Mouse (Mus musculus) cerebral cortex, adult 2 months (tissue): ENCODE data around the gene S100a11.

Experiments used
- WGBS: fragments of 180-500 bp; shearing (Covaris S2); methylation state at CpG from one replicate; pipeline ENCODE4 v1.1.7; 2018; 5-methylcytosine and 5-hydroxymethylcytosine counted together

S100a11 gene

DNA sequence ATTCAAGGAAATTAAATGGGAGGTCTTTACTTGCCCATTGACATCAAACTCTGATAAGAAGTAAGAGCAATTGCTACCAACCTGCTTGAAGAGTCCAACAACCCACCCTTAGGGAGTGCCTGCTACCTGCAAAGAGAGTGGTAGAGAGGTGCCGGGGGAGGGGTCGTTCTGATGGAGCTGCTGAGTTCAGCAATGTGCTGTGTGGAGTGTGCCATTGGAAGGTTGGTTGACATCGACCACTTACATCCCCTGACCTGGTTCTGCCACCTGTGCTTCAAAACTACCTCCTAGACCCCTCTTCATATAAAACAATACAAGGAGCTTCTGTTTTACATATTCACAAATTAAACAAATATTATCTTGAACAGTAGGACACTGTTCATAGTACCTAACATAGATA is 7.0 kb downstream of the S100a11 start:
- 90% methylated on average over 3 of the region's 3 CpGs for WGBS

DNA sequence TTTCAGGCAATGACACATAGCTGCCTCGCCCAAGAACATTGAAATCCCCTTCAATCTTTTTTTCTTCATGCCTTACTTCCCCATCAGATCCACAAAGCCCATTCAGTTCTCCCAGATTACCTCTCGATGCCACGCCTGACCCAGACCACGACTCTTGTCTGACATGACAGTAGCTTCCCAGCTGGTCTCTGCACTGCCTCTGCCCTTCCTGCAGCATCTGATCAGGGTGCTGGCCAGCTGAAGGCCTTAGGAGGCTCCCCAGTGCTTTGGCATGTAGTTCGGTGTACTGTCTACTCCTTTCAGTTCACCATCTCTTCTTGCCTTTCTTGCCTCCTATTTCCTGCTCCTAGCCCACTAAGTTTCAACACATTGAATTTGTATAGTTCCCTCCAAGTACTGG is 8.5 kb downstream of the S100a11 start:
- 87% methylated on average over 5 of the region's 5 CpGs for WGBS

DNA sequence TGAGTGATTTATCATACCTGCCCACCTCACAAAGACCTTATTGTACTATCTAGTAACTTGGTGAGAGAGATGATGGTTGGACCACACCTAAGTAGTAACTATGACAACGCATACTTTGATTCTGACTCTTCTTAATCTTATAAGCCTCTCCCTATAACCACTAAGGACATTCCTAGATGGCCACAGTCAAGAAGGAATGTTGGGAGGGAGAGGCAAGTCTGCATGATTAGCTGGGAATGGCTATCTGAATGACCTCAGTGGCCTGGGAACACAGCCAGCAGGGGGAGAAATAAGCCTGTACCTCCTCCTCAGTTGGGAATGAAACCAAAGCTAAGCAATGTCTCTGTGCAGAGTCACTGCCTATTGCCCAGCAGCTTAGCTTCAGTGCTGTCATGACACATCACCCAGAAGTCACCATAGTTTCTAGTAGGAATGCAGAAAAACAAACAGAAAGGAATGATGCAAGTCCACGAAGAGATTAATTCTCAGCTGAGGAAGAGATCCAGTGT is 16.8 kb downstream of the S100a11 start:
- WGBS: 66% methylated on average over 2 of the region's 2 CpGs

DNA sequence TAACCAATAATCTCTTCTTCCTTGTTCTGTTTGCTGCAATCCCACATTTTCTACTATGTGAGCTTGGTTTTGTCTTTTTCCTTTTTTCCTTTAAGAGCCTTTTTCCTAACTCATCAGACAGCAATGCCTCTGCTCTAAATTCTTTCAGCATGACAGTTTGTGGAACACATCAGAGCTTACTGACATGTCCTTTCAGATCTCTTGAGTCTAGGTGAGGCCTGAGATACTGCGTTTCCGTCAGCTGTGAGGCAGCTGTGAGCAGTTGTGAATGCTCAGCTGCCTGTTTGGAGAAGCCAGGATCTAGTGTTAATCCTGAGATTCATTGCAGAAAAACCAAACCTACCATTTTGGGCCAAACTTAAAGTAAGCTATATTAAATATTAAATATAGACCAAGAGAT is 18.2 kb downstream of the S100a11 start:
- WGBS: 98% methylated on average over 2 of the region's 2 CpGs

DNA sequence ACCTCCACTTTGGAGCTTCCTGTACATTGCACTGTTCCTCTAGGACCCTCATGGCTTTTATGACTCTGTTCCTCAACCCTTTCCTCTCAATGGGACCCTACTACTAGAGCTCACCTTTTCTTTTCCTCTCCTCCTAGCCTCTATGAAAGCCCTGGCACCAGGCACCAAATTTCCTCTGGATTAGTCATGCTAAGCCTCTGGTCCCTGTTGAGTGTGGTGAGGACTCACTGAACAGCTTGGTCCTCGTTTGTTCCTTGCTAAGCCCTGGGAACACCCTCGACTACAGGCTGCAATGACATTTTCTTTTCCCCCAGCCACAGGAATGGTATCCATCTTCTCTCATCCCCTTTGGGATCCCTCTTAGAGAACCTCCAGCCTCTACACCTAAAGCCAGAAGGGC is 21.2 kb downstream of the S100a11 start:
- WGBS: 71% methylated on average over 2 of the region's 2 CpGs

DNA sequence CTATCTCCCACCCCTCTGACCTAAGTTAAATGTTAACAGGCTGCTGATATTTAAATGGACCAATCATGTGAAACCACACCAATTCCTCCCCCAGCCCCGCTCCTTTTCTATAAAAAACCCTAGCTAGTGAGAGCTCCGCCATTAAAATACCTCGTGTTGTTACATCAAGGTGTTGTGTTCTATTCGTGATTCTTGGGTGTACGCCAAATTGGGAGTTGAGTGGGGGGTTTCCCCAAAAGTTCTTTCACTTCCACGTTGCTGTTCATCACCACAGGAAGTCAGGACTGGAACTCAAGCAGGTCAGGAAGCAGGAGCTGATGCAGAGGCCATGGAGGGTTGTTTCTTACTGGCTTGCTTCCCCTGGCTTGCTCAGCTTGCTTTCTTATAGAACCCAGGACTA is 23.9 kb downstream of the S100a11 start:
- 74% methylated on average over 6 of the region's 6 CpGs for WGBS

DNA sequence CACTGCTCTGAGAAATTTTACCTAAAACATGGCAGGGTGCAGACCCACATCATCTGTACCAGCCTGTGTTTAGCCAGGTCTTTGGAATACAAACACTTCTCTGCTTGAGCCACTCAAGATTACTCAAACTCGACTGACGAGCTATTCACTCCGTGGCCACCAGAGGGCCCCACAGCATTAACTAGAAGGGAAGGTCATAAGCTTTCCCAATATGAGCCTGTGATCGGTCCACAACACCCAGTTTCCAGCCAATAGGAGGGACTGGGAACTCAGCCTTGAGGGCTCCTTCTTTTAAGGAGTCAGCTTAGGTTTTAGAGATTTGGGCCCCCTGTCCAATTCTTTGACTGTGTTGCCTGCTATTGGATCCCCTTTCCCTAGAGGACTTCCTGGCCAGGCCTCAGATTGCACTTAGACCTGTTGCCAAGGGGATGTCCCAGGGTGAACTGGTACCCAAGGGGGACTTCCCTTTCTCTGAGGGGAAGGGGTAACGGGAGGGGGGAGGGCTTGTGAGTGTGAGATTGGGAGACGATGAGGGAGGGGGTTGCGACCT is 26.9 kb downstream of the S100a11 start:
- WGBS: 30% methylated on average over 7 of the region's 7 CpGs

DNA sequence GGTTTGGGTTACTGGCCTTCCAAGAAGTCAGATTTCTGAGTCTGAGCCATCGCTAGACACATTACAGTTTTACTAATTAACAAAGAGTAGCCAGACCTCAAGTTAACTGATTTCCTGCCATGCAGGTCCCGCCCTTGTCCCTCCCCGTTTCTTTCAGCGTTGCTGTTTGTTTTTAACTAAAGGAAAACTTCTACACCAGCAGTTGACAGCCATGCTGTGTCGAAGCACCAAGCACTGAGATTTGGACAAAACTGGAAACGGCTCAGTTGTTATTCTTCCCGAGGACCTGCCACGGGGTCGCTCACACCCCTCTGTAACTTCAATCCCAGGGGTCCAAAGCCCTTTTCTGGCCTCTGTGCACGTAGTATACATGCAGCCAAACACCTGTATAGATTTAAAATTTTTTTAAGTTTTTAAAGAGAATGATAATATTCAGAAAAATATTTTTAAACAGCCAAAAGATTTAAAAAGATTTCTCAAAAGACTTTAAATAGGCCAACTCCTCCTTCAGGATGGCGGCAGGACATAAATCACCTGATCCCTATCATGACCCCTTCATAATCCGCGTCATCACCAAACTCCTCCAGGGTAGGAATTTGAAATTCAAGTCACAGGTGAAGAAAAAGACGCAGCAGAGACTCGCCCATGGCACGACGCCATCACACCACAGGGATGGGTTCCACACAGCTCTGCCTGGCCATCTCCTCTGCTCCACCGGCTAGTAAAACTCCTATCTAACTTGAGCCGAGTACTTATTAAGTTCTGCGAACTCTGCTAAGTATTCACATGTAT is 27.7 kb downstream of the S100a11 start:
- WGBS: 72% methylated on average over 20 of the region's 20 CpGs

DNA sequence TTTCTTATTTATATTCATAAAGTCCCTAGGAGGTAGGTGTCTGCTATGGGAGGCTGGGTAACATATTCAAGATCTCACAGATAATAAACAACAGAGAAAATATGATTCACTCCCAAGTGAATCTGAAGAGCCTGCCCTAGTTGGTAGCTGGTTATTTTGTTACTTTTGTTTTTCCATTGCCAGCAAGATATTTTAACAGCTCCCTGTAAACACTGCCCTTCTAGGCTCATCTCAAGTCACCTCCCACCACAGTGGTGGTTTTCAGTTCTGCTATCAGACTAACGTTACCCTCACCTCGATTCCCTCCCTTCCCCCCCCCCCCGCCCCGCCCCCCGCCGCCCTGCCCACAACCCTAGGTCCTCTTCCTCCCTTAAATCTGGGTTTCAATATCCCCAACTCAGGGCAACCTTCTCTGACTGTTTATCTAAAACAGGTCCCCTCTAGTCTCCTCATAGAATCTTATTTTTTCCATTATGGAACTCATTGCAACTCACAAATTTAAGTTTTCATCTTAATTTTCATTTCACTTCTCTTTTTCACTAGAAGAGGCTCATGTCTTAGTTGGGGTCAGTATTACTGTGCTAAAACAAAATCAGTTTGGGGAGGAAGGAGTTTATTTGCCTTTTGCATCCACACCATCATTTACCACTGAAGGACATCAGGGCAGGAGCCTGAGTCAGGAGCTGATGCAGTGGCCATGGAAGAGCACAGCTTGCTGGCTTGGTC is 28.4 kb downstream of the S100a11 start:
- WGBS: 72% methylated on average over 5 of the region's 6 CpGs

DNA sequence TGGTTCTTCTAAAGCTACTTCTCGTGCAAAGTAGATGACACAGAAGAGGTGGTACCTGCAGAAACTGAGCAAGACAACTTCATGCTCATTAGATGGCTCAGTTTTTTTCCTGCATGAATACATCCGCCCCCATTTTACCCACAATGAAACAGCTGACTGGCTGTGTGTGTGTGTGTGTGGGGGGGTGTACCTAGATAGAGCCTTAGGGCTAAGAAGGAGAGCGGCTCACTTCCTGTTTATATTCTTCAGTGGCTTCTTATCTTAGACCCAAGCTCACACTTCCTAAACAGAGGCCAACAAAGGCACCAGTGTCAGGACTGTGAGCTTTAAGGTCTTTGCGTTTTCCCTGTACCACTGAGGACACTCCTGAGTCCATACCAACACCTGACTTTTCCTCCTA is 29.7 kb downstream of the S100a11 start:
- 63% methylated on average over 4 of the region's 4 CpGs for WGBS

DNA sequence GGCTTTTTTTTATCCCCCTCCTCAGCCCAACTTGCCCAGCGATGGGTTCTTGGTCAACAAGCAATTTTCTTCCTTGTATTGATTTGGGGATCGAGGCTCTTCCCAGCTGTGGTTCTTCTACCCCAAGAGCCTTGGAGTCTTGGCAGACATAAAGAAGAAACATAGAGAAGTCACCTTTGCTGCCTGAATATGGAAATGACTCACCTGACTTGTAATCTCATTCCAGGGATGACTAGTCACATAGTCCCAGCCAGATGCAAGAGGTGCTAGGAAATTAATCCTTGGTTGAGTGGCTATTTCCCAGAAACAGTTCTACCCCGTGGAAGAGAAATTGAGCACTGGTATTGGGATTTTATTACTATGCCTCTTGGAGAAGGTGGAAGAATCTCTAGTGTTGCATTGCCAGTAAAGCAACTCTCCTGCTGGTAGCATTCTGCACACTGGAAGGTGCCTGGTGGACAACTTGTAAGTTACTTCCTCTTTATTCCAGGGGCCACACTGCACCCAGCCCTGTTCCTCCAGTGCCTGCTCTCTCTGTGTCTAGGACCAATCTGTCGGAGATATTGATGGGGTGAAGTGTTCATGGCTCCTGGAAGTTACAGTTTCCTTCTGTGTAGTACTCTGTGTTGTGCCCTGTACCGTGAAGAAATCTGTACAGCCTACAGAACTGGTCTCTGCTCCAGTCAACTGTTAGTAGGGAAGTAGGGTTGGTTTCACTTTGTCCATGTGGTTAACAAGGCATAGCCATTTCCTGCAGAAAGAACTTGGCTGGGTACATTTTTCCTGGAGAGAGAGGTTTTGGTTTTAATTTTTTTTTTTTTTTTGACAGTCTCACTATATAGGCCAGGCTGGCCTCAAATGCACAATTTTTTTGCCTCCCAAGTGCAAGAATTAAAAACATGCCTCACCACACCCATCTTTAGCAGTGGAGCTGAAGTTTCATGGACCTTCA is 31.9 kb downstream of the S100a11 start:
- 88% methylated on average over 5 of the region's 5 CpGs for WGBS

DNA sequence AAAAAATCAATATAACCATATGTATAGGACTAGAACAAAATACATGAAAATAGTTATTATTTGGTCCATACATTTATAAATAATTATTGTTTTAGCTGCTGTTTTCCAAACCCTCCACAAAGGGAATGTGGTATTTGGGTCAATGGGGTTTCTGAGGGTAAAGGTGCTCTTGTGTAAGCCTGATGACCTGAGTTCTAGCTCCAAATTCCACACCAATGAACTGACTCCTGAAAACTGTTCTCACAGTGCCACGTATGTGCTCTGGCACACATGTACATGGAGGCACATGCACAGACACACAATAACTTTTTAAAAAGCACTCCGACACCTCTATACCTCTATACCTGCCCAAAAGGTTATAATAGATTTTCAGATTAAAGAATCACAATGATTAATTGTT is 33.0 kb downstream of the S100a11 start:
- 89% methylated on average over 2 of the region's 2 CpGs for WGBS

DNA sequence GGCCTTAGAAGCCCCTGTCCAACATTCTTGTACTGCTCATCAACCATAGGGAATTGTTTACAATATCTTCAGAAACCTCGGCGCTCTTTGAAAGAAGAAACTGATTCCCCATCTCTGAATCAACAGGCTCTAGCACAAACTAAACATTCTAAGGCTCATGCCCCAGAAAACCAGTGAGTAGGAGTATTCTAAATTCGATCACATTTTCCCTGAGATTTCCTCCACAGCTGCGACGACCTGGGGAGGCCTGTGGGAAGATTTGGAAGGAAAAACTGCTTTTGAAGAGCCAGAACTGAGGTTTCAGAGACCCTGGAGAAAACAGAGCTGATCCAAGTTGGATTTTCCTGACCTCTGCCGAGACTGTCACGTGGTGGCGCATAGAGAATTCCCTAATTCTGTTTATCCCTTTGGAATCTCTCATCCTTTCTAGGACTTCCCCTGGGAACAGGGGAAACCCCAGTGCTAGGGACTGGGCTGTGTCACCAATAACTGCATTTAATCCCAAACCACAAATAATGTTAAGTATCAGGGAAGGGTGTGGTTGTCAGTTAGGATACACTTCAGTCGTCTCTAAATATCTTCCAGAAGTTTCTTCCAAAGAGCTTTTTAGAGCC is 33.6 kb downstream of the S100a11 start:
- WGBS: 49% methylated on average over 9 of the region's 9 CpGs

DNA sequence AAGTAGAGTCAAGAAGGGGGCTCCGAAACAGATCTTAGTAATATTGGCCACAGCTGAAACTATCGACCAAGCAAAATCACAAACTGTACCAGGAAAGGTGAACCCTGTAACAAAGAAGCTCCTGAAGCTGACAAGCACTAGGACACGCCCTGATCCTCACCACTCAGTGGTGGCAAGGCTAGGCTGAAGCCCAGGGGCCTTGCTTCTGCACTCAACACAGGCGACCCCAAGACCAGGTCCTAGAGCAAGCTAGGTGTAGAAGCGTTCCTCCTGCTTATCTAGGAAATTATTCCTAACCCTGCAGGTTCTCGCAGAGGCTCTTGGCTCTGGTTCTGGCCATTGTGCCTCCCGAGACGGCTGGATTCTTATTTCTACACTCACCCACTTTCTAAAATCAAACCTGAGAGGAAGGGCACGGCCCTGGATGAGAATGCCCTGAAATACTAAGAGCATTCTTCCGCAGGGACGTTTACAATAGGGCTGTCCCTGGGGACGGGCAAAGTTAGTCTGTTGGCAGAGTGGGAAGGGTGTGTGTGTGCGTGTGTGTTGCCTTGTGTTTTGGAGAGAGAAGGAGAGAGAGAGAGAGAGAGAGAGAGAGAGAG is 34.2 kb downstream of the S100a11 start:
- 23% methylated on average over 13 of the region's 13 CpGs for WGBS

DNA sequence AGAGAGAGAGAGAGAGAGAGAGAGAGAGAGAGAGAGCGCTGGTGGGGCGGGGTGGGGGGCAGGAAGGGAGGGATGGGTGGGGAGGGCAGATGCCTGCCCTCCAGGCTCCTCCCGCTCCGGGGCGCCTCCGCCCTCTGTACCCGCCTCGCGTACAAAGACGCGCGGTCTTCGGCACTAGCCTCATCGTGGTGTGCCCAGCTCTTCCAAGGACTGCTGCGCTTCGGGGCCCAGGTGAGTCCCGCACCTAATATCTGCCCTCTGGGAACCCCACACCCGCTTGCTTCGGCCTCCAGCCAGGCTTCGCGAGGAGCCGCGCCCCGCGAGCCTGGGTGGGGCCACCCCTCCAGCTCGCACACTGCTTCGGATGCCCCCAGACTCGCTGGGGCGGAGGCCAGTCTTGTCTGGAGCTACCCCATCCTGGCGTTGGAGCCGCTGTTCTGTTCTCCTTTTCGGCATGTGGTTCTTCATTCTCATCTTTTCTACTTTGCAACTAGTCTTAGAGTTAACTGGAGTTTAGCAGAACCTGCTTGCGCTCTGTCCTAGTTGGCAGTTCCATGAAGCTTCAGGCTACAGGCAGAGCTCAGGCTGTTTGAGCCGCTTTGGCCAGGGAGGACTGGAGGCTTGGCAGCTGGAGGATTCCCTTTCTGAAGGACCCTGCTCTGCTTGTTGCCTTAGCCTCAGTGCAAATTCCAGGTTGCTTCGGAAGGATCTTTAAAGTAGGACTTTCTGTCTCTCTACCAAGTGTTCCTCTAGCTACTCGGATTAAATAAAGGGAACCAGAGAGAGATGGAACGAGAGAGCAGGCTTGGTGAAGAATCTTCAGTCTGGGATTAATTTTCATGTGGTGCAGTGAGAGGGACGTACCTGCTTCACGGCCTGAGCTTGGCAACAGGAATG is 34.9 kb downstream of the S100a11 start, which contains the start of gene S100a10:
Gene S100a10, plus strand, starts transcription at position 100 of the 897 bp plus-strand sequence.
- 3% methylated on average over 36 of the region's 39 CpGs for WGBS

DNA sequence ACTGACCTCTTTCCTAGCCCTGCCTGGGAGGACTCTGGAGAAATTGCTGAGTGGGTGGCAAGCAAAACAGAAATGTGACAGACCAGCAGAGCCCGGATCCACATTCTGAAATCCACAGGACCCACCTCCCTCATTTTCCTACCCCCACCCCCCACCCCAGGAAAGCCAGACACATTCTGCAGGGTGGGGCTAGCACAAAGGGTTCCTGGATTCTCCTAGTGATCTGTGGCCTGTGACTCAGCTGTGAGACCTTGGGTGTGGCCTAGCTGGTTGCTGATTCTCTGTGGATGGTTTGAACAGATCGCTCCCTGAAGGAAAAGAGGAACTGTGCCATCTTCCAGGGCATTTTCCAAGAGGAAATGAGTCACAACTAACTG is 35.6 kb downstream of the S100a11 start:
- 16% methylated on average over 2 of the region's 2 CpGs for WGBS

DNA sequence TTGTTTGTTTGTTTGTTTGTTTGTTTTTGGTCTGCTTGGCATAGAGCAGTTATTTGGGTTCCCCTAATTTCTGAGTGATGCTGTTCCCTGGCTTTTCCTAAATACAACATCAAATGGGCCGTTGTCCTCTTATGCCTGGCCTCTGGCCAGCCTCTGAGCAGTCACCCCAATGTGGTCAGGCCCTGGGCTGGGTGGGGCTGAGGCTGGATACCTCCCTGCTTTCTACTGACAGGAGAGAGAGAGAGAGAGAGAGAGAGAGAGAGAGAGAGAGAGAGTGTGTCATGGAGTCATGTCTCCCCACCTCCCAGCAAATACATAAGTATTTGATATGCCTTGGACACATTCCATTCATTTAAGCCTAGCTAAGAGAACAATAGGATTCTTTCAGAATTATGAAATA is 36.3 kb downstream of the S100a11 start:
- 28% methylated on average over 1 of the region's 1 CpGs for WGBS

DNA sequence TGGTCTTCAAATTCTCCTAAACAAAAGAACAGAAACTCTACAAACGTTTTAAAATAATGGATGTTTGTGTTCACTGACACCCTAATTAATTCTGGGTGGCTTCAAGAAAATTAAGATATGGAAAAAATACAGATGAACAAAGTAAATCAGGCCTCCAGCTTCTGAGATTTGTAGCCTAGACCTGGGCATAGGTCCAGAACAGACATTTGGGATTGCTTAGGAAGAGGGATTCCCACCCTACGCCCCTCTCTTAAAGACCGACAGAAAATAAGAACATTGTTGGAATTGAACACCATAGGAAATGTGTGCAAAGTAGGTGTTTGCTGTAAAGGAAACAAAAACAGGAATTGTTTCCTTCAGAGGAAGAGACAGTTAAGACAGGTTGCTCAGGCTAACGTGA is 37.2 kb downstream of the S100a11 start:
- WGBS: 50% methylated on average over 4 of the region's 4 CpGs

DNA sequence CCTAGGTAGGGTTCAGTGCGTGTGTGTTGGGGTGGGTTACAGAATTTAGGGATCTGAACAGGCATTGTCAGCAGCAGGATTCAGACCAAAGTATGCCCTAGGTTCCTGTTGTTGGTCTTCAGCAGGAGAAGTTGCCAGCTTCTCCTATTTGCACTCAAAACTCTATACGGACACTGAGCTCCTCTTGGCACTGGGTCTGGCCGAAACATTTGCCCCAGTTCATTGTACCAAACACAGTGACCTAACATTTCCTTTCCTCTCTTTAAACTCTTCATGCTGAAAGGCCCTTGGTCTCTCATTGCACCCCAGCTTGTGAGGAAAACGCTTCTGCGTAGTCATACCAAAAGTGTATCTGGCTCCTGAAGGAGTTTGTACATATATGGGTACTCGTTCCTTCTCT is 39.7 kb downstream of the S100a11 start:
- 88% methylated on average over 6 of the region's 6 CpGs for WGBS

DNA sequence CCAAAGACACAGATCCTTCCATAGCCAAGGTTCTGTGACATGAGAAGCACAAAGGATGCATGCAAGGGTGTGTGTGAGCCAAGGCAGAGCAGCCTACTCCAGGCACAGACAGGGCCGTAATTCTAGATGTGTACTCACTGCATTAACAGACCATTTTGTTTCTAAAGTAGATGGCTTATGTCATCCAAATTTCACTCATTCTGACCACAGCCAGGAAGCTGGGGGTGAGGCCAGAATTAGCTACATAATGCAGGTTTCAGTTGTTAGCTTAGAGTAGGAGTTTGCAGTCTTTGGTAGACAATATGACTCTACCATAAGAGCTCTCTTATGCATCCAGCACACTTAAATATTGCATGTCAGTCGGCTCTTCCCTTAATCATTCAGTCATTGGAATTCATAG is 42.1 kb downstream of the S100a11 start:
- 50% methylated on average over 2 of the region's 2 CpGs for WGBS
